Mouse (Mus musculus): ENCODE measurements around the gene Dchs2. TPM values are rescaled to one million over a fixed set of nuclear protein-coding genes. Genes with fewer than 3 reads are reported as not detected.
A peak's percentile ranks its signal among the peaks of the same experiment; 100 is the strongest.

Gene Dchs2
- total RNA-seq, 2 experiments from 2014 or later: 0.51 to 1.6 TPM

DNA sequence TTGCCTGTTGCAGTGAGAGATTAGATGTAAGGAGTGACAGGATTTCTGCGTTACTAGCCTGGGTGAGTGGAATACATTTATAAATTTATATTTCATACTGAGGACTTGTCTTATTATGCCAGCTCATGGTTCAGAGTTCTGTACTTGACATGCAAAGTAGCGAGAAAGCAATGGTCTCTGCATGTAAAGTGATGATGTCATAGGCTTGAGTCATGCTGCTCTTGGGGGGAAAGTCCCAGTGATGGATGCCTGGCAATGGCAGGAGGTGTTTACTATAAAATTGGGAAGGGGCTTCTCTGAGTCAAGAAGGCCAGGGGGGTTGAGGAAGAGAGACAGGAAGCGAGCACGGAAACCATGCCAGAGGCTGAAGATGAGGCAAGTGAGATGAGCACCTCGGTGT lies 57.8 kb downstream of the Dchs2 start:
- Histone ChIP-seq H3K4me3 (no peak overlapping the region), H3K27ac (no peak overlapping the region)
- no peak for TF ChIP-seq CTCF (IDR thresholded peaks at IDR 0.05)
- no peak for DNase-seq
- intact Hi-C loops (cut with DNase I): no loop called here

DNA sequence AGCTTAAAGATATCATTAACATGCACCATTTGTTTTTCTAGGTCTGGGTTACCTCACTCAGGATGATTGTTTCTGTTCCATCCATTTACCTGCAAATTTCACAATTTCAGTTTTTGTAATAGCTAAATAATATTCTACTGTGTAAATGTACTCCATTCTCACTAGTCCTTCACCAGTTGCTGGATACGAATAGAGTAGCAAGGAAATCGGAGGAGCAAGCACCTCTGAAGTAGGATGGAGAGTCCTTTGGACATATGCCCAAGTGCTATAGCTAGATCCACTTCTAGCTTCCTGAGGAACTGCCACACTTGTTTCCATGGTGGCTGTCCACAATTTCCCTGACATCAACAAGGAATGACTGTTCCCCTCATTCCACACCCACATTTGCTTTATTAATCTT lies 63.5 kb downstream of the Dchs2 start:
- intact Hi-C loops (cut with DNase I): no loop called here
- H3K4me3 ChIP-seq: no peak overlapping the region
- DNase-seq: no peak
- TF ChIP-seq CTCF (IDR thresholded peaks at IDR 0.05): no peak
- H3K27ac ChIP-seq: no peak overlapping the region

DNA sequence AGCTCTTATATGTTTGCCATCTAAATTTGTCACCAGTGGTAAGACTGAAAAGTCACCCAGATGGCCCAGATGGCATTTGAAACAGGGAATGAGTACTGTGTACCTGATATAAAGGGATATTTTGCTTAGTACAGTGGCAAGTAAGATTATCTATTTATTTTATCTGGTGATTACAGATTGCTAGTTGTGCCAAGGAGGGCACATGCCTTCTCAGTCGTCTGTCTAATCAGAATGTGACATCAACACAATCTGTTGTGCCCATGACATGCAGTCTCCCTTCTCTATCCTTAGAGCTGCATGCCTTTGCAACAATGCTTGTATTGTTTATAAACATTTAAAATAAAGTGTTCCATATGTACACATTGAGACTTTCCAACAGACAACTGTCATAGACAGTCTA lies 64.7 kb downstream of the Dchs2 start:
- intact Hi-C loops (cut with DNase I): no loop called here
- TF ChIP-seq CTCF (IDR thresholded peaks at IDR 0.05): no peak
- H3K27ac ChIP-seq: no peak overlapping the region
- no peak overlapping the region for H3K4me3 ChIP-seq
- no peak for DNase-seq

DNA sequence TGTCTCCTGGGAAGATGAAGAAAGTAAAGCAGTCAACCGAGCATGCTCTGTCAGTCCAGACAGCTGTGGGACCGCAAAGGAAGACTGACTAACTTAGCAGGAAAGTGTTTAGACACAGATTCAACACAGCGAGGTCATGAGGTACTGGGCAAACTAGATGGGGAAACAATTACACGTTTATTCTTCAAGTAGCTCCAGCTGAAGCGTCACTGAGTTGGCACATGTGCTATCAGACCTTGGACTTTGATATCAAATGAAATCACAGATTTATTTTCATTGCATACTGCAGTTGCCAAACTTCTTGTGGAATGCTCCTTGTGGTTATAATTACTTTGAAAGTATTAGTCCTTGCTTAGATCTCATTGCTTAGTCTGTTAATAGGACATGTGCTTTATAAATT lies 67.2 kb downstream of the Dchs2 start:
- no peak for TF ChIP-seq CTCF (IDR thresholded peaks at IDR 0.05)
- no peak overlapping the region for H3K4me3 ChIP-seq
- H3K27ac ChIP-seq: no peak overlapping the region
- intact Hi-C loops (cut with DNase I): no loop called here
- no peak for DNase-seq

DNA sequence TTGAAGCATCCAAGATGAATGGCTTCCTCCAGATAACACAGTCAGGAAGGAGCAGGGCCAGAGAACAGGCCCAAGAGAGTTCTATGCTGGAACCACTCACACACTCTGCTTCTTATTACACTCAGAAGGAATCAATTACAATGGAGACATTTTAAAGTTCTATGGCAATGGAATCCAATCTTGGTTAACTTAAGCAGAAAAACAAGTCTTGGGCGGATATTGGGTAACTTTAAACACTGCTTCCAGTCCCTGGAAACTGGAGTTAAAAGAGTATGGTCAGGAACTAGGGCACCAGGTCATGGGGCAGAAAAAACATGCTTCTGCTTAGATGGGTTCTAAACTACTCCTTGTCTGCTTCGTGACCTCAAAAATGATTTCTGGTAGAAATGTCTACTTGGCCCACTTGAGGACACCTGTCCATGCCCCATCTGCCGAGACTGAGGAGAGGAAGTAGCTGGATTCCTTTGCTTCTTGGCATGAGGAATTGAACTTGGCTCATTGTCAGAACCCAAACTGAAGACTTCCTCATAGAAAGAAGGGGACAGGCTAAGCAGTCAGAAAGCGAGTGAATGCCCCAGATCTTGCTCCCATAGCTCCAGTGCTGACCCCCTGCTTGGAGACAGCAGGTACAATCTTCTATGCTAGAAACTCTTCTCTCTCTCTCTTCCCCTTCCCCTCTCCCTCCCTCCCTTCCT lies 73.7 kb downstream of the Dchs2 start:
- no peak for TF ChIP-seq CTCF (IDR thresholded peaks at IDR 0.05)
- DNase-seq: peak; percentile 36
- Histone ChIP-seq H3K27ac (no peak overlapping the region), H3K4me3 (no peak overlapping the region)
- intact Hi-C loops (cut with DNase I): no loop called here

DNA sequence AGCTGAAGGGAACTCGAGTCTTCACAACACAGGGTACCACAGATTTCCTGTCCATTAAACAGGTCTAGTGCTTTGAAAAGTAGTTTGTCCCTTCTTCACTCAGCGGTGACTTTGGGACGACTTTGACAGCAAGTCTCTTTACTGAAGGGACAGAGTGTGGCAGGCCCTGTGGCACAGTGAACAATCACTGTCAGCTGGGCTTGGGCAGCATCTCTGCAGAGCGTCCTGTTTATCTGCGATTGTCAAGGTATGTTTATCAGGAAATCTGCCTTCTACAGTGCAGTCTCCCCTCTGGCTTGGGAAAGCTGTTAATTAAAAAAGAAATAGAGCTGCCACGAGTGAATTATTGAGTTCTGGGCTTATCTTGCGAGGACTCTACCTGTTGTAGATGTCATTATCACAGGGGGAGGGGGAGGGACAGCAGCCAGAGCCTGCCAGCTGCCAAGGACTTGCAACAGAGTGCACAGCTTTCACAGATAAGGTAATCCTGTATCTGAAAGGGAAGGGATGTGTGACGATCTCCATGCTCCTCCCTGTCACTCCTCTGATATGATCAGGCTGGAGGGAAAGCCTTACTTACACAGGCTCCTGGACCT lies 77.4 kb downstream of the Dchs2 start:
- intact Hi-C loops (cut with DNase I): no loop called here
- TF ChIP-seq CTCF (IDR thresholded peaks at IDR 0.05): no peak
- no peak for DNase-seq

DNA sequence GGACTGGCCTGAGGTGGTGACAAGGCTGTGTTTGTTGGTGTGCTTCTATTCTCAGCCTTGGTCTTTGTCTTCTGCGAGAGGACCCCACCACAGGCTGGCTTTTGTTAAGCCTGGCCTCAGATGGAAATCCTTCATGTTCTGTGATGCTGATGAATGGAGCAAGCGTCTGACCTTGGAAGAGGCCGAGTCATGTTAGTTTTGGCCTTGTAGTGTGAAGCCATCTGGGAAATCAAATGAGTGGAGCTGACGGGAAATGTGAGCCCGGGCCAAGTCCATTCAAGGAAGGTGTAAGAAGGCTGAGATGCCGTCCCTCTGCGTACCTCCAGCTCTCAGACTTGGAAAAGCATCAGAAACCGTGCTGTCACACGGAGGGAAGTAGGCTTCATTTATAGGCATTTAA lies 81.9 kb downstream of the Dchs2 start:
- TF ChIP-seq CTCF (IDR thresholded peaks at IDR 0.05): no peak
- no peak for DNase-seq
- intact Hi-C loops (cut with DNase I): no loop called here
- no peak overlapping the region for H3K4me3 ChIP-seq
- no peak overlapping the region for H3K27ac ChIP-seq

More for the DNA sequence above, 77.4 kb downstream of the Dchs2 start:
- Histone ChIP-seq H3K27ac (no peak overlapping the region), H3K4me3 (no peak overlapping the region)

DNA sequence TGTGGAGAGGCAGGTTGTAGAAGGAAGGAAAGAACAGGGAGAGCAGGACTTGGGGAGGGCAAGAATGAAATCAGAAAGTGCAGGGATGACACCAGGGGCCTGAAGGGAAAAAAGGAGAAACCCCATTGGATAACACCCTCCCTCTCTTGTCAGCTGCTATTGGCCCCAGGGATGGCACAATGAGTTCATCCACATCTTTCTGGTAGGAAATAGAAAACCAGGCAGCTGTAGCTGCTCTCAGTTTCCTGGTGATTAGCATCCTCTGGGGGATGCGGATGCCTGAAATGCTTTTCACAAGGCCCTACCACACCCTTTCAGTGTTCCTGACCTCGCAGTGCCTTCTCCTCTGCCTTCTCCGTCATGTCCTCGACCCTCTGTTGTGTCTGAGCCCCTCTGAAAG lies 82.5 kb downstream of the Dchs2 start:
- DNase-seq: peak; percentile 43
- no peak overlapping the region for H3K4me3 ChIP-seq
- intact Hi-C loops (cut with DNase I): no loop called here
- H3K27ac ChIP-seq: no peak overlapping the region
- TF ChIP-seq CTCF (IDR thresholded peaks at IDR 0.05): no peak

DNA sequence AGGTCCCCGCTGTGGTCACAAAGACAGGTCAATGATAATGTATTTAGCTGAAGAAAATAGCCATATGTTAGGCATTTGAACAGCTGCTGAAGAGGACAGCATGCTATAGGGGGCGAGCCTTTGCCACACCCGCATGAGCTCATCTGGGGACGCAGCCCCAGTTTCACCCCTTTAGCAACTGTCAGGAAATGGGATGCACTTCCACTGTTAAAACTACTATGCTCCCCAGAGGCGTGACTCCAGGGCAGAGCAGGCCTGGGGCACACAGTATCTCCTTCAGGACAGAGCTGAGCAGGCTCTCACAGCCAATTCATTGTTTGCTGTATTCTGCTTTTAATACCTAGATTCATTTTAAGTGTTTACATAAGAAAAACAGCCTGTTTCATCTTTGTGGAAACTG lies 84.2 kb downstream of the Dchs2 start:
- Histone ChIP-seq H3K4me3 (no peak overlapping the region), H3K27ac (0 out of 2 replicates have a peak overlapping the region, but pooled peaks have one; percentile 16)
- intact Hi-C loops (cut with DNase I): no loop called here
- no peak for DNase-seq
- no peak for TF ChIP-seq CTCF (IDR thresholded peaks at IDR 0.05)

DNA sequence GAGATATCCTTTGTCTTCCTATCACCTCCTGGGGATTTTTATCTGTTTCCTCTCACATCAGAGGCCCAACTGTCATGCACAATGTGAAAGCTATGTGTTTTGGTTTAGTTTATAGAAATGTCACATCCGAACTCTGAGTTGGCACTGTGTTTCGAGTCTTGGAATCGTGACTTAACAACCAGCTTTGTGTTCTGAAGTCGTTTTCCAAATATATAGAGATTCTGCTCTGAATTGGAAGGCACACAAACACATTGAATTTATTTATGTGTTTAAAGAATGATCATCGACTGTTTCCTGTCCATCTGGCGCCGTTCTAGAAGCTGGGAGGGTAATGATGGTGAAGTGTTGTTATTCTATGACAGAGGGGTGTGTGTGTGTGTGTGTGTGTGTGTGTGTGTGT lies 84.8 kb downstream of the Dchs2 start:
- intact Hi-C loops (cut with DNase I): no loop called here
- DNase-seq: no peak
- H3K27ac ChIP-seq: no peak overlapping the region
- H3K4me3 ChIP-seq: no peak overlapping the region
- no peak for TF ChIP-seq CTCF (IDR thresholded peaks at IDR 0.05)

DNA sequence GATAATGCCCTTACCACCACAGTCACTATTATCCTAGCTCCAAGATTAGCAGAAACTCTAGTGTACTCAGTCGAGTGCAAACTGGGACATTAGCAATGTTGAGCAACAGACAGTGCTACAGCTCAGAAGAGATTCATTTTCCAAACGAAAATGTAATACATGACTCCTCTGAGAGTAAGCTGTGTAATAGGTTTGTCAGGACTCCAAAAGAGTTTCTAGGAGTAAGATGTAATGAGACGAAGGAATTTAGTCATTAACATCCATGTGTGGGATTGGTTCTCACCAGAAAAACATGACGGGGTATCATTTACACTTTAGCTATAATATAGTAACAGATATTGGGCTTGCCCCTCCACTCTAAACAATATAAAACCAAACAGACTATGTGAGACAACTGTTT lies 90.3 kb downstream of the Dchs2 start:
- no peak for TF ChIP-seq CTCF (IDR thresholded peaks at IDR 0.05)
- intact Hi-C loops (cut with DNase I): no loop called here
- Histone ChIP-seq H3K4me3 (no peak overlapping the region), H3K27ac (no peak overlapping the region)
- no peak for DNase-seq

DNA sequence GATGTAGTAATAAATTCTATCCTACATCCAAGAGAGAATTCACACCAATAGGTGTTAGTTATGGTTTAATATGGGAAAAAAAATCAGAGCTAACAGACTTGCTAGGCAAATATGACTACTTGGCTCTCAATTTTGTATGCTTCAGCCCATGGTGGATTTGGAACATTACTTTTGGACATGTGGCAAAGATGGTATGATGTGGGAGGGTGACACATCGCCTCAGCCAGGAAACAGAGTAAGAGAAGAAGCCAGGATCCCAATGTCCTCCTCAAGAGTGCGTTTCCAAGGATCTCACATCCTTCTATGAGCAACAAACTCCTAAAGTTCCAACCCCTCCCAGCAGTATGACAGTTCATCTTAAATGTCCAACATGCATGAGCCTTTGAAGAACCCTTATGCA lies 92.4 kb downstream of the Dchs2 start:
- no peak for TF ChIP-seq CTCF (IDR thresholded peaks at IDR 0.05)
- no peak overlapping the region for H3K27ac ChIP-seq
- H3K4me3 ChIP-seq: no peak overlapping the region
- no peak for DNase-seq
- intact Hi-C loops (cut with DNase I): loop anchor here (5.0 kb wide), 1 partner anchor 108 kb away; no protein-coding TSS in a partner anchor

DNA sequence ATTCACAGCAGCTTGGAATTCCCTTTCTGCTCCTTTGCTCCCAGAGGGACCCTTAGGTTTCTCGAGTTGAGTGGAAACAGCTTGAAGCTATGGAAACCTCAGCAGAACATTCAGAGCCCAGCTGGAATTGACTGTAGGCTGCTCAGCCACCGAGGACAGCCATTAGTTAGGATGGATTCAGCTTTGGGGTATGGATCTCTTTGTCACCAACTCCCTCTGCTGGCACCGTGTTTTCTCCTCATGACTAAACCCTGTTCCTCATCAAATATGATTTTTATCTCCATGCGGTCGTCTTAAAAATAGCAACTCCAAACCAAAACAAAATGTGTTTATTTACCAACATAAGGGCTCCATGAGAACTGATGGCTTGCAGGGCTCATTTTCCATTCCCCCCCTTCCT lies 94.4 kb downstream of the Dchs2 start:
- DNase-seq: peak; percentile 39
- Histone ChIP-seq H3K4me3 (no peak overlapping the region), H3K27ac (no peak overlapping the region)
- TF ChIP-seq CTCF (IDR thresholded peaks at IDR 0.05): peak; percentile 37; the same call in 1 of the 2 replicates
- intact Hi-C loops (cut with DNase I): loop anchor here (5.0 kb wide), 1 partner anchor 110 kb away; no protein-coding TSS in a partner anchor

DNA sequence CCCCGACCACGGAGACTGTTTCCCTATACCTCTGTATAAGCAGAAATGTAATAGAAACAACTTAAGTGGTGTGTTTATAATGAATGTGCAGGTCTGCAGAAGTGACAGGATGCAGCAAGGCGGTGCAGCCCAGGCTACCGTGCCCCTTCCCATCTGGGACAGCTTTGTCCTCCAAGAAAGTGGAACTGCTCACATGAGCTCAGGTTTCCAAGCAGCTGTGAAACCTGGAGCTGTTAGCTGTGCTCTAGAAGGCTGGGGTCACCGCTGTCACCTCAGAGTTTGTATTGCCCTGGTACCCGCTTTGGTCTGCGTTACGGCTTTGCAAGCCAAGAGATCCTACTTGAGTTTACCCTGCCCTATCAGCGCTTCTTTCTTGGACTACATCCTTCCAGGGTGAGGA lies 100.6 kb downstream of the Dchs2 start:
- intact Hi-C loops (cut with DNase I): no loop called here
- Histone ChIP-seq H3K27ac (no peak overlapping the region), H3K4me3 (no peak overlapping the region)
- DNase-seq: no peak
- no peak for TF ChIP-seq CTCF (IDR thresholded peaks at IDR 0.05)
